Mouse (Mus musculus) CH12.LX (cell line): ENCODE measurements at regions not wholly inside any gene's neighbourhood (a gene's known extent, or its start where the extent isn't known, plus 50 kb on each side); places are given as distances from the start of the nearest gene placed in this dataset.

Source experiments
- CHD2 ChIP-seq: IDR thresholded peaks from 2 replicates; pipeline ENCODE4 v1.6.1; 2011; ENCODE audit warnings: low read length, improper control_type of control experiment
- CTCF ChIP-seq, 2 experiments: IDR thresholded peaks in 1 of 2; conservative IDR thresholded peaks in 1 of 2; 2 replicates each; pipeline ENCODE4 v1.5.1; 2011 to 2012; ENCODE audit warnings: low read depth in 2 of 2, low read length in 2 of 2, improper control_type of control experiment in 1 of 2, inconsistent platforms in 1 of 2, mild to moderate bottlenecking in 1 of 2, moderate library complexity in 1 of 2
- ELF1 ChIP-seq: IDR thresholded peaks from 2 replicates; pipeline ENCODE4 v1.6.1; 2014; ENCODE audit warnings: low read depth, mild to moderate bottlenecking, inconsistent platforms, low read length, improper control_type of control experiment
- HCFC1 ChIP-seq: IDR thresholded peaks from 2 replicates; pipeline ENCODE4 v1.6.1; 2012; ENCODE audit warnings: low read depth, mild to moderate bottlenecking, inconsistent platforms, low read length, improper control_type of control experiment
- IRF4 ChIP-seq: IDR thresholded peaks from 2 replicates; pipeline ENCODE4 v1.6.1; 2014; ENCODE audit warnings: low read depth, mild to moderate bottlenecking, inconsistent platforms, low read length, improper control_type of control experiment
- KAT2A ChIP-seq: IDR thresholded peaks from 2 replicates; pipeline ENCODE4 v1.6.1; 2012; ENCODE audit warnings: low read length, improper control_type of control experiment, inconsistent platforms; ENCODE audit not compliant: insufficient replicate concordance
- MAFK ChIP-seq: IDR thresholded peaks from 2 replicates; pipeline ENCODE4 v1.6.1; 2011; ENCODE audit warnings: low read length, improper control_type of control experiment; ENCODE audit not compliant: insufficient replicate concordance
- MAZ ChIP-seq: IDR thresholded peaks from 2 replicates; pipeline ENCODE4 v1.6.1; 2012; ENCODE audit warnings: low read depth, mild to moderate bottlenecking, inconsistent platforms, low read length, improper control_type of control experiment, moderate library complexity
- NRF1 ChIP-seq: IDR thresholded peaks from 2 replicates; pipeline ENCODE4 v1.6.1; 2014; ENCODE audit warnings: low read depth, mild to moderate bottlenecking, inconsistent platforms, low read length, improper control_type of control experiment, moderate library complexity
- SMC3 ChIP-seq: IDR thresholded peaks from 2 replicates; pipeline ENCODE4 v1.6.1; 2011; ENCODE audit warnings: low read depth, low read length, improper control_type of control experiment

DNA sequence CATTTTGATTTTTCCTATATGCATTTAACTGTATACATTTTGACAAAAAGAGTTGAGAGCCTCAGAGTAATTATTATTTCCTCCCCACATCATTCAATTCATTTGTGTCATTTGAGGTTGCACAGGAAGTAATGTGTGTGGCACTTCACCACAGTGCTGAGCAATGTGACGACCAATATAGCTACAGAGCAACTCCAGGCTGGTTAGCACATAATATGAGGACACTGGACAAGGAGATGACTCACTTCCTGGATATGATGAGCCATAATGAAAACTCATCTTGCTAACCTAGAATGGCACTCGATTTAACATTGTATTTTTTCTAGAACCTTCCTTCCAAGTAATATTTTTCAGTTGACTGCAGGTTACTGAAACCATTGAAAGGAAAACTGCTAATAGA is 67.6 kb downstream of the Bmp15 start:
- TF ChIP-seq SMC3 (no peak), NRF1 (no peak), MAFK (no peak), CHD2 (no peak), MAZ (no peak), CTCF (conservative IDR thresholded peaks at IDR 0.05 in 1 of 2, IDR thresholded peaks at IDR 0.05 in 1 of 2; ENCODE audit: low read depth in 2 of 2, low read length in 2 of 2) (no peak), KAT2A (no peak), IRF4 (no peak), ELF1 (no peak), HCFC1 (no peak)
